Mouse (Mus musculus) stomach, postnatal 0 days (tissue): ENCODE results near the gene Atp13a3. TPM values are rescaled to one million over a fixed set of nuclear protein-coding genes. Genes with fewer than 3 reads are reported as not detected.
A peak's percentile ranks its signal among the peaks of the same experiment; 100 is the strongest.

Experiments
- ATAC-seq: fragments of 200-750 bp; cut with Nextera tagmentation; 2 replicates; pipeline ENCODE4 v1.8.0; 2017; ENCODE audit not compliant: low FRiP score, low TSS enrichment
- DNase-seq: peaks from one replicate; pipeline ENCODE4 v3.0.0-alpha.2; 2016; ENCODE audit warnings: low spot score
- H3K27ac ChIP-seq: fragments of 300-500 bp; sonication (generic); replicated peaks from 2 replicates; pipeline ENCODE4 v1.5.1; 2014; ENCODE audit warnings: mild to moderate bottlenecking, control low read depth
- H3K27me3 ChIP-seq: fragments of 300-500 bp; sonication (generic); 2 replicates; pipeline ENCODE4 v1.6.1; 2014; ENCODE audit warnings: low read length; ENCODE audit not compliant: control insufficient read depth, insufficient read depth
- H3K36me3 ChIP-seq: fragments of 300-500 bp; sonication (generic); 2 replicates; pipeline ENCODE4 v1.6.1; 2014; ENCODE audit warnings: low read length, mixed read lengths; ENCODE audit not compliant: control insufficient read depth, insufficient read depth
- H3K4me1 ChIP-seq: fragments of 300-500 bp; sonication (generic); replicated peaks from 2 replicates; pipeline ENCODE4 v1.6.1; 2014; ENCODE audit warnings: antibody characterized with exemption; ENCODE audit not compliant: control insufficient read depth, insufficient read depth
- H3K4me2 ChIP-seq: fragments of 300-500 bp; sonication (generic); replicated peaks from 2 replicates; pipeline ENCODE4 v1.6.1; 2014; ENCODE audit warnings: low read depth, mild to moderate bottlenecking, control low read depth, moderate library complexity
- H3K4me3 ChIP-seq: fragments of 300-500 bp; sonication (generic); 2 replicates; pipeline ENCODE4 v1.5.1; 2014; ENCODE audit warnings: low read depth, low read length, control low read depth
- H3K9ac ChIP-seq: fragments of 300-500 bp; sonication (generic); 2 replicates; pipeline ENCODE4 v1.6.1; 2014; ENCODE audit warnings: mild to moderate bottlenecking, low read length, control low read depth, mixed read lengths
- H3K9me3 ChIP-seq: fragments of 300-500 bp; sonication (generic); 2 replicates; pipeline ENCODE4 v1.6.1; 2016; ENCODE audit warnings: low read length; ENCODE audit not compliant: control insufficient read depth
- CTCF ChIP-seq: IDR thresholded peaks from 2 replicates; pipeline ENCODE4 v1.5.1; 2016; ENCODE audit warnings: antibody characterized with exemption, low read depth, mild to moderate bottlenecking, moderate library complexity
- EP300 ChIP-seq: optimal IDR thresholded peaks from 2 replicates; pipeline ENCODE3; 2016; ENCODE audit warnings: antibody characterized with exemption
- WGBS: fragments of 180-500 bp; shearing (Covaris S2); extraction: QIAGEN DNeasy Blood & Tissue Kit; methylation state at CpG from one replicate; pipeline ENCODE4 v1.1.7; 2014; 5-methylcytosine and 5-hydroxymethylcytosine counted together
- polyA plus RNA-seq: library from polyadenylated mRNA; unstranded; fragments of >200 nt; fragmentation: Nextera tagmentation; extraction: Ambion mirVana; gene quantifications from 2 replicates; pipeline ENCODE4 v1.2.1, GENCODE M21; 2015

Atp13a3 gene
- polyA plus RNA-seq, 1 experiment from 2014 or later: 7.7 TPM

DNA sequence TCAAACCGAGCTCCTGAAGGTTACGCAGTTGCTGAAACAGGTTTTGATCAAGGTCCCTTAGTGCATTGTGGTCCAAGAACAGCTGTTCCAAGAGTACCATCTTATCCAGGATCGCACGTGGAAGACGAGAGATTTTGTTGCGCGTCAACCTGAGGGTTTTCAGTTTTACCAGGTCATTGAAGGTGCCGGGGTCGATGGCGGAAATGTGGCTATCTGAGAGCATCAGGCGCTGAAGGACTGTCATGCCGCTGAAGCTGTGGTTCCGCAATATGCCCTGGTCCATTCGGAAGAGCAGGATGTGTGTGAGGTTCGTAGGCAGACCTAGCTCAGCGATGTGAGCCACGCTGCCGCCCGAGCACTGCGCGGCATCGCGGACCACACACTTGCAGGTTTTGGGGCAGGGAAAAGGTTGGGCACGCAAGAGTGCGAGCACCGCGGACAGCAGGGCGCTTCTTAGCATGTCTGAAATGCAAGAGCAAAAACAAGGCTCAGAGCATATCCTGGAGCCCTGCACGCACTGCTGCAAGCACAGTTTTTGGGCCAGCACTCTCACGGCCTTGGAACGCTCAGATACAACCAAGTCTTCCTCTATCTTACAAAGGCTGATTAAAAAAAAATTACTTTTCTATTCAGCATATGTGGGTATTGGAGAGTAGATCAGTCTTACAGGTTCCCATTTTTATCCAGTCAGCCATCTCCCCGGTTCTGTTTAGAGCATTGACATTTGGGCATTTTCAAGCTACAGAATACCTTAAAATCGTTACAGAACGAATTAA, 96.2 kb downstream of the Atp13a3 start:
- no peak for DNase-seq
- Histone ChIP-seq H3K27me3 (peaks cover 3% of the 10 kb centered on the region; the same call in 1 of the 2 replicates), H3K4me2 (peak overlapping the region; percentile 97), H3K27ac (no peak overlapping the region), H3K9me3 (no peaks in the 10 kb centered on the region), H3K36me3 (no peaks in the 10 kb centered on the region), H3K4me3 (peak overlapping the region; percentile 56), H3K4me1 (no peaks in the 10 kb centered on the region; the same call in 1 of the 2 replicates), H3K9ac (peak overlapping the region; percentile 58)
- ATAC-seq: 0 out of 2 replicates have a peak, but pooled peaks have one; percentile 21
- 10% methylated on average over 34 of the region's 34 CpGs for WGBS
- TF ChIP-seq CTCF (no peak), EP300 (no peak)

DNA sequence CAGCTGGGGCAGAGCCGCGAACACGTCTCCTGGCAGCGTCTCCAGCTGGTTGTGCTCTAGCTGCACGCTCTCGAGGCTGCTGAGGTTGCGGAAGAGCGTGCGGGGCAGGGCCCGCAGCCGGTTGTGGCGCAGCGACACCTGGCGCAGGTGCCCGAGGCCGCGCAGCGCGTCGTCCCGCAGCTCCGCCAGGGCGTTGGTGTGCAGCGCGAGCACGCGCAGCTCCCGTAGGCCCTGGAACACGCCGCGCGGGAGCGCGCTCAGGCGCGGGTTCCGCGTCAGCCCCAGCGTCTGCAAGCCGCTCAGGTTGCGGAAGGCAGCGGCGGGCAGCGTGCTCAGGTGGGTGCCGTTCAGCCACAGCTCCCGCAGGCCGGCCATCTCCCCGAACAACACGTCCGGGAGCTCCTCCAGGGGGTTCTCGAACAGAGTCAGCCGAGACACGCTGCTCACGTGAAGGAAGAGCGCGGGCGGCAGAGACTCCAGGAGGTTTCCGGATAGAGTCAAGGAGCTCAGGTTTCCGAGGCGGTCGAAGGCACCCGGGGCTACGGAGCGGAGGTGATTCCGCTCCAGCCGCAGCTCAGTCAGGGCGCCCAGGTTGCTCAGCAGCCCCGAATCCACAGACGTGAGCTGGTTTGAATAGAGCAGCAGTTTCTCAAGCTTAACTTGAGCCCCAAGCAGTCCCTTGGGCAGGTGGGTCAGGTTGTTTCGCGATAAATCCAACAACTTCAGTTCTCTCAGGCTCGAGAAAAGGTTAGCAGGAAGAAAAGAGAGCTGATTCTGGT, 97.0 kb downstream of the Atp13a3 start:
- no peaks in the 10 kb centered on the region; the same call in 1 of the 2 replicates for H3K4me1 ChIP-seq
- H3K9ac ChIP-seq: peak overlapping the region; percentile 58
- H3K36me3 ChIP-seq: no peaks in the 10 kb centered on the region
- no peaks in the 10 kb centered on the region for H3K9me3 ChIP-seq
- ATAC-seq (peak; percentile 84), DNase-seq (peak; percentile 84)
- peak overlapping the region; percentile 97 for H3K4me2 ChIP-seq
- WGBS: under 1% methylated on average over 69 of the region's 72 CpGs
- H3K27ac ChIP-seq: no peak overlapping the region
- no peak for TF ChIP-seq EP300
- TF ChIP-seq CTCF: peak; percentile 58
- peaks cover 3% of the 10 kb centered on the region; the same call in 1 of the 2 replicates for H3K27me3 ChIP-seq
- H3K4me3 ChIP-seq: peak overlapping the region; percentile 56

DNA sequence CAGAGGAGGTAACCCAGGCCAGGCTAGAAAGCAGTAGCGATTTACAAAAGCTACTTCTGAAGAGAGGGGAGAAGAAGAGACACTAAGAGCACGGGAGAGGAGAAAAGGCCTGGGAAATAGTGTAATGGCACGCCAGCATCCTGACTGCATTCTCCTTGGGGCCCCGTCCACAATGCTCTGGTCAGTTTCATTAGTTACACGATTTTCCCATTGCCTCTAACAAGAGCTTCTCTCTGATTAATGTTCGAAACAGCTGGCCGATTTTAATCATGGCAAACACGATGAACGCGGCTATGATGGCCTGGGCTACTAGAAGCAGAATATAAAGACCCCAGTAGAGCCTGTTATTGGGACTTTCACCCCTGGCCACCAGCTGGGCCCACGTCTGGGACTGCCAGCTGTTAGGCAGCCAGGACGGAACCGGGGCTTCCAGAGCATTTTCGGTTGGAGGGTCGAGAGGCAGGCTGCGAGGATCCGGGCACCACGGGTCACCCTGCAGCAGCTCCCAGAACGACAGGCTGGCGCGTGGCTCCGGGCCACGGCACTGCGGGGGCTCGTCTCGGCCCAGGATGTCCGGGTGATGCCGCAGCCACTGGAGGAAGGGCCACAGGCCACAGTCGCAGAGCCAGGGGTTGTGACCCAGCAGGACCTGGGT, 97.7 kb downstream of the Atp13a3 start:
- WGBS: 17% methylated on average over 29 of the region's 29 CpGs
- H3K9ac ChIP-seq: peak overlapping the region; percentile 58
- TF ChIP-seq CTCF: no peak
- TF ChIP-seq EP300: no peak
- ATAC-seq (no peak), DNase-seq (no peak)
- H3K4me3 ChIP-seq: peak overlapping the region; percentile 56
- H3K36me3 ChIP-seq: no peaks in the 10 kb centered on the region
- peak overlapping the region; percentile 97 for H3K4me2 ChIP-seq
- no peaks in the 10 kb centered on the region; the same call in 1 of the 2 replicates for H3K4me1 ChIP-seq
- peaks cover 3% of the 10 kb centered on the region; the same call in 1 of the 2 replicates for H3K27me3 ChIP-seq
- no peaks in the 10 kb centered on the region for H3K9me3 ChIP-seq
- H3K27ac ChIP-seq: no peak overlapping the region

DNA sequence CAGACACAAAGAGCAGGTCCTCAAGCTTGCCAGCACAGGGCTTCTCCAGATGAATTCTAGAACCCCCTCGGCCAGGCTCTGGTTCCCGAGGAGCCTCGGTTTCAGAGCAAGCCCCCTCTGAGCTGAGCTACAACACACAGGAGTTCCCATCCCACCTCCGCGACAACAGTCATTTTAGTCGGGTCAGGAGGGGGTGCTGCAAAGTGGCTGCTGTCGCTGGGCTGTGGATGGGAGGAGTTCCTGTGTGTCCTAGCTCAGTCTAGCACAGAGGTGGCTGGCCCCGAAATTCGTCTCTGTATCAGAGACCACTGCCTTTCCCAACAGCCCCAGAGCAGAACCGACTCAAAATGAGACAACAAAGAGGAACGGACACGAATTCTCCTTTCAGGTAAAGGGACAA, 98.5 kb downstream of the Atp13a3 start:
- 66% methylated on average over 12 of the region's 12 CpGs for WGBS
- no peak overlapping the region for H3K27ac ChIP-seq
- H3K9me3 ChIP-seq: no peaks in the 10 kb centered on the region
- ATAC-seq: no peak
- no peak overlapping the region for H3K4me3 ChIP-seq
- H3K4me2 ChIP-seq: no peak overlapping the region
- TF ChIP-seq EP300 (no peak), CTCF (no peak)
- H3K9ac ChIP-seq: no peak overlapping the region
- H3K36me3 ChIP-seq: no peaks in the 10 kb centered on the region
- peaks cover 3% of the 10 kb centered on the region; the same call in 1 of the 2 replicates for H3K27me3 ChIP-seq
- DNase-seq: no peak
- no peaks in the 10 kb centered on the region; the same call in 1 of the 2 replicates for H3K4me1 ChIP-seq

DNA sequence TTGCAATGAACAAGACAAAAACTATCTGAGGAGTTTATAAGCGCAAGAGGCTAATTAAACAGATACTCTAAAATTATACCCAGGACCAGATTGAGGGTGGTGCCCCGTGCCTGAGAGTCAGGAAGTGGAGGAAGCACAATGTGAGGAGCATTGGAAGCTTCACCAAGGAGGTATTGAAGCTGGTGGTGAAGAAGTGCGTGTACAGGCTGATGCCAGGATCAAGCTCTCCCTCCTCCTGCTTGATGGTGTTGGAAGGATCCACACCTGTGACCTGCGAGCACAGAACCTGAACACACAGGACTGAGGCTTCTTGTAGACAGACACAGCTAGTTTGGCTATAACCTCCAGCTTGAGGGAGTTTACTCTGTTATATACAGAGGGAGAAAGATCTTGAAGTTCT, 99.7 kb downstream of the Atp13a3 start:
- no peaks in the 10 kb centered on the region; the same call in 1 of the 2 replicates for H3K4me1 ChIP-seq
- no peak overlapping the region for H3K9ac ChIP-seq
- H3K9me3 ChIP-seq: no peaks in the 10 kb centered on the region
- H3K4me3 ChIP-seq: no peak overlapping the region
- no peaks in the 10 kb centered on the region for H3K36me3 ChIP-seq
- no peak for DNase-seq
- no peak overlapping the region for H3K27ac ChIP-seq
- no peak overlapping the region for H3K4me2 ChIP-seq
- ATAC-seq: no peak
- H3K27me3 ChIP-seq: peaks cover 3% of the 10 kb centered on the region; the same call in 1 of the 2 replicates
- WGBS: 87% methylated on average over 4 of the region's 4 CpGs
- TF ChIP-seq EP300 (no peak), CTCF (no peak)
